Mouse (Mus musculus) heart, embryonic 13.5 days (tissue): ENCODE results near the gene Slk. TPM values are rescaled to one million over a fixed set of nuclear protein-coding genes. Genes with fewer than 3 reads are reported as not detected.

Experiments used
- ATAC-seq: fragments of 200-750 bp; cut with Nextera tagmentation; 2 replicates; pipeline ENCODE4 v1.8.0; 2017; ENCODE audit warnings: moderate TSS enrichment; ENCODE audit not compliant: insufficient number of reproducible peaks, low FRiP score, low TSS enrichment; ENCODE audit errors: extremely low read depth
- H3K27ac ChIP-seq: fragments of 300-500 bp; sonication (generic); replicated peaks from 2 replicates; pipeline ENCODE4 v1.5.1; 2015; ENCODE audit warnings: moderate library complexity, mild to moderate bottlenecking, inconsistent platforms
- H3K27me3 ChIP-seq: fragments of 300-500 bp; sonication (generic); replicated peaks from 2 replicates; pipeline ENCODE4 v1.6.1; 2015; ENCODE audit warnings: mild to moderate bottlenecking, inconsistent platforms
- H3K36me3 ChIP-seq: fragments of 300-500 bp; sonication (generic); 2 replicates; pipeline ENCODE4 v1.6.1; 2015; ENCODE audit warnings: mild to moderate bottlenecking, inconsistent platforms
- H3K4me1 ChIP-seq: fragments of 300-500 bp; sonication (generic); 2 replicates; pipeline ENCODE4 v1.6.1; 2015; ENCODE audit warnings: inconsistent platforms
- H3K4me2 ChIP-seq: fragments of 300-500 bp; sonication (generic); 2 replicates; pipeline ENCODE4 v1.6.1; 2015; ENCODE audit warnings: inconsistent platforms, mild to moderate bottlenecking, moderate library complexity
- H3K4me3 ChIP-seq: fragments of 300-500 bp; sonication (generic); 2 replicates; pipeline ENCODE4 v1.5.1; 2015; ENCODE audit warnings: moderate library complexity, mild to moderate bottlenecking, inconsistent platforms
- H3K9ac ChIP-seq: fragments of 300-500 bp; sonication (generic); 2 replicates; pipeline ENCODE4 v1.6.1; 2015; ENCODE audit warnings: inconsistent platforms, mild to moderate bottlenecking, moderate library complexity
- H3K9me3 ChIP-seq: fragments of 300-500 bp; sonication (generic); 2 replicates; pipeline ENCODE4 v1.6.1; 2016; ENCODE audit warnings: inconsistent platforms
- WGBS: fragments of 180-500 bp; shearing (Covaris S2); methylation state at CpG from one replicate; pipeline ENCODE4 v1.1.7; 2015; ENCODE audit warnings: mixed read lengths; 5-methylcytosine and 5-hydroxymethylcytosine counted together
- polyA plus RNA-seq: library from polyadenylated mRNA; unstranded; fragments of >200 nt; fragmentation: Nextera tagmentation; extraction: Ambion mirVana; gene quantifications from 2 replicates; pipeline ENCODE4 v1.2.1, GENCODE M21; 2015

Gene Slk
- 8.0 and 9.2 TPM in 2 replicates for polyA plus RNA-seq

DNA sequence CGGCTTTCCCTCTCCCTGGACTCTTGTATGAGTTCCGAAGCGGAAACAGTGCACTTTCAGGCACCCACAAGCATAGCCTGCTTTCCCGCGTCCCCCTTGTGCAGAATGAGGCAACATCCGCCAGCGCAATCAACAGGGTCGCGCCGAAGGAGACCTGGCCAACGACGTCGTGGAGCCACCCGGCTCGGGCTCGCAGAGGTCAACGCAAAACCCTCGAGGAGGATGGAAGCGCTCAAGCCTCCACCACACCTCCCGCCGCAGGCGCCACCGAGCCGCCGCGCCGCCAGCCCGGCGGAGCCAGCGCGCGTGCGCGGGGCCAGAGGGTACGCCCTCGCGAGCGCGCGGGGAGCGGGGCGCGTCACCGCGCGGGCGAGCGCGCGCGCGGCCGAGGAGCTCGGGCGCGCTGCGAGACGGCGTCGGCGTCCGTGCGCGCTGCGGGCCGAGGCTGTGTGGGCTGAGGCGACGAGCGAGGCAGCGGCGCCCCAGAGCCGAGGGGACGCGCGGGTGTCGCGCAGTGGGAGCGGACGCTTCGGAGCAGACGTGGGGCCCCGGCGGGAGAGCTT, at the start of gene Slk:
TSS of gene Slk (plus strand) at position 454 of the 563 bp plus-strand sequence.
- peaks cover 40% of the 10 kb centered on the region for H3K4me1 ChIP-seq
- H3K4me3 ChIP-seq, result peak within 1 kb of the TSS; percentile 85
- WGBS, result under 1% methylated on average over 65 of the region's 83 CpGs
- H3K27ac ChIP-seq, result peak within 1 kb of the TSS; percentile 98
- H3K9me3 ChIP-seq, result no peaks in the 10 kb centered on the region
- H3K27me3 ChIP-seq, result no peaks in the 10 kb centered on the region
- peak; percentile 84 for ATAC-seq
- peak within 1 kb of the TSS; percentile 87 for H3K4me2 ChIP-seq
- no peaks in the 10 kb centered on the region for H3K36me3 ChIP-seq
- peak within 1 kb of the TSS; percentile 99 for H3K9ac ChIP-seq

DNA sequence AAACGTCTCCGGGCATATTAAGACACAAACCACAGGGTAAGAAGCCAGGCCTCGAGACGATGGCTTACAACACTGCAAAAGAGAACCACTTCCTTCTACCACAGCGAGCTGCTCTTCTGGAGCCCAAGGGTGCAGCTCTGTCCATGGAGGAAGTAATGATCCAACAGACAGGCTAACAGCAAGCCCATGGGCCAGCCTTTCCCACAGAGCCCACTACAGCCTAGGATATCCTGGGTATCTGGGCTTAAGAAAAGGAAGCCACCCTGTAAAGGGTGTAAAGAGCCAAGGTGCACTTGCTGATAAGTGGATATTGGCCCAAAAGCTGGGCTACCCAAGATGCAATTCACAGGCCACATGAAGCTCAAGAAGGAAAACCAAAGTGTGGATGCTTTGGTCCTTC, 48.2 kb upstream of the Slk start:
- Histone ChIP-seq H3K27ac (no peak overlapping the region), H3K4me2 (no peak overlapping the region), H3K4me3 (no peak overlapping the region), H3K27me3 (no peaks in the 10 kb centered on the region), H3K9me3 (peaks cover 3% of the 10 kb centered on the region; the same call in 1 of the 2 replicates), H3K36me3 (peaks cover 75% of the 10 kb centered on the region), H3K4me1 (peaks cover 32% of the 10 kb centered on the region), H3K9ac (no peak overlapping the region)
- 90% methylated on average over 5 of the region's 5 CpGs for WGBS
- ATAC-seq, result no peak

DNA sequence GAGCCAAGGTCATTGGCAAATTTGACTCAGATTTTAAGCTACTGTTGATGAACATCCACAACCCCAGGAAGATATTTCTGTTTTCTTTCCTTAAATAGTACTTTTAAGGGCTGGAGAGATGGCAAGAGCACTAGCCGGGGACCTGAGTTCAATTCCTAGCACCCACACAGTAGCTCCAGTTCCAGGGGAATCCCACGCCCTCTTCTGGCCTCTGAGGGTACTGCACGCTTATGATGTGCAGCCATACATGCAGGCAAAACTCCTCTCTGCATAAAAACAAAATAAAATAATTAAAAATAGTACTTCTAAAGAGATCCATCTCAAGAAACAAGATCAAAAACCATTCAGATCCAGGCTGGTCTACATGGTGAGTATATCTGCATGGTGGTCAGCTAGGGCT, 47.0 kb upstream of the Slk start:
- no peak overlapping the region for H3K27ac ChIP-seq
- ATAC-seq, result no peak
- WGBS, result 78% methylated on average over 3 of the region's 3 CpGs

DNA sequence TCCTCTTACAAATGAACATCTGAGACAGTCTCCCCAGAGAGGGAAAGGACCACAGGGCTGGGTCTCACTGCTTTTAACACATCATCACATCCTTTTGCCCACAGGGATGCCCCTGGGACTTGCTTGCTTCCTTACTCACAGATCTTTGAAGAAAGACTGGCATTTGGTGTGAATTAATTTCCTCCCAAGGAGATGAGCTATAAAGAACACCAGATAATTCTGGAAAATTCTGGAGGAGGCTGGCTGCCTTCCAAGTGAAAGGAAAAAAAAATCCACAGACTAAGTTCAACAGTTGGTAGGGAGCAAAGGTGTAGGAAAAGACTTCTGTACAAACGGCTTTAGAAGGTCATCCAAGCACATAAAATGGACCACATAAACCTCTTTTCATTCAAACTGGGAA, 45.3 kb upstream of the Slk start:
- no peak overlapping the region for H3K4me2 ChIP-seq
- 59% methylated on average over 1 of the region's 1 CpGs for WGBS
- no peak overlapping the region for H3K27ac ChIP-seq
- no peaks in the 10 kb centered on the region for H3K27me3 ChIP-seq
- peak overlapping the region; percentile 28; the same call in 1 of the 2 replicates for H3K9ac ChIP-seq
- no peak for ATAC-seq
- no peak overlapping the region for H3K4me3 ChIP-seq
- peaks cover 43% of the 10 kb centered on the region for H3K4me1 ChIP-seq
- H3K36me3 ChIP-seq, result peaks cover 50% of the 10 kb centered on the region
- H3K9me3 ChIP-seq, result peaks cover 3% of the 10 kb centered on the region; the same call in 1 of the 2 replicates

More for the DNA sequence above, 47.0 kb upstream of the Slk start:
- Histone ChIP-seq H3K9ac (no peak overlapping the region), H3K4me1 (peaks cover 27% of the 10 kb centered on the region), H3K36me3 (peaks cover 65% of the 10 kb centered on the region), H3K4me2 (no peak overlapping the region), H3K9me3 (peaks cover 3% of the 10 kb centered on the region; the same call in 1 of the 2 replicates), H3K27me3 (no peaks in the 10 kb centered on the region), H3K4me3 (no peak overlapping the region)

DNA sequence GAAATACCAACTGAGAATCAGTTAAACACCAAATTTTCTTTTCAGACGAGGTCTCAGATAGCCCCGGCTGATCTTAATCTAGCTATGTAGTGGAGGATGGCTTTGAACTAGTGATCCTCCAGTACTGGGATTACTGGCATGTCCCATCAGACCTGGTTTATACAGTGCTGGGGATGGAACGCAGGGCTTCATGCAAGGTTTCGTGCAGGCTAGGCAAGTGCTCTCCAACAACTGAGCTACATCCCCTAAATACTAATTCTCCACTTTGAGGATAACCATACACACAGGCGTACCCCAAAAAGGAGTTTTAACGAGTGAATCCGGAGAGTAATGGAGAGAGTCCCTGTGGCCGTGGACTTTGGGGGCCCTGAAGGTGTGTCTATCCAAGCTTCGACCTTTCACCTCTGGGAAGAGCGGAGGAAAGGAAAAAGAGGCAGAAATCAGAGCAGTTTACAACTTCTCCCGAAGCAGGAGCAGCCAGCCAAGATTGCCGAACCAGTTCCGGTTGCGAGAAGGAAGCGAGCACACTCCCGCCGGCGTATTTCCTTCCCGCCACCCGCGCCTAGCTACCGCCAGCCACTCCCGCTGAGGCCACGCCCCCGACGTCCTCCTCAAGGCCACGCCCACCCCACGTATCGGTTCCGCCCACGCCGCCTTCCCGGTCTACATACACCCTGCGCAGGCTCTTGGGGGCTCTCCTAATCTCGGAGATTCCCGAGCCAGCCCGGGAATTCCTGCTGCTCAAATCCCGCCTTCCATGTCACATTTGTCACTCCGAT, 42.8 kb upstream of the Slk start:
- Histone ChIP-seq H3K4me1 (peaks cover 46% of the 10 kb centered on the region), H3K27ac (peak overlapping the region; percentile 94), H3K9me3 (peaks cover 3% of the 10 kb centered on the region; the same call in 1 of the 2 replicates), H3K36me3 (peaks cover 31% of the 10 kb centered on the region), H3K27me3 (no peaks in the 10 kb centered on the region), H3K9ac (peak overlapping the region; percentile 85), H3K4me2 (peak overlapping the region; percentile 80), H3K4me3 (peak overlapping the region; percentile 66)
- ATAC-seq, result peak; percentile 86
- WGBS, result 3% methylated on average over 39 of the region's 39 CpGs

DNA sequence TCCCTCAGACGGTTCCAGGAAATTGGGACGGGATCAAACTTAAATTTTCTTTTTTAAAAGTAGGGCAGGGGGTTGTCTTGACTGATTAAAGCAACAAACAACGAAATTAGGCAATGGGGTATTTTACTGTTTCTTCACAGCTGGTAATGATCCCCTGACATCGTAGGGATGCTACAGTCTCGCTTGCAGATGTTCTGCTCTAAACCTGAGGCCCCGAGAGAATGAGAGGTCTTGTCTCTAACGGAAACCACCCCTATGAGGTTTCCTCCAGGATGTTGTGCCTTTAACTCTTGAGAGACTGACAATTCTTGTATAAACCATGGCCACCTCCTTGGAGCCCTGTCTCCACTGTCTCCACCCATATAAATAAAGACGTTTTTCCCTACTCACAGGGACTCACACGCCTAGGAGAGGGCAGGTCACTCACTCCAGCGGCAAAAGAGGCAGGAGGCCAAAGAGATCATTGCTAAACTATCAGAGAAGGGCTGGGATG, 42.1 kb upstream of the Slk start, which contains the start of gene Stn1:
TSS of gene Stn1 (minus strand) at position 208 of the 493 bp plus-strand sequence.
- 3% methylated on average over 10 of the region's 10 CpGs for WGBS
- H3K9me3 ChIP-seq, result peaks cover 3% of the 10 kb centered on the region; the same call in 1 of the 2 replicates
- peak within 1 kb of the TSS; percentile 94 for H3K27ac ChIP-seq
- peaks cover 26% of the 10 kb centered on the region for H3K36me3 ChIP-seq
- H3K4me1 ChIP-seq, result peaks cover 48% of the 10 kb centered on the region
- ATAC-seq, result no peak
- H3K4me2 ChIP-seq, result peak within 1 kb of the TSS; percentile 80
- no peaks in the 10 kb centered on the region for H3K27me3 ChIP-seq
- H3K9ac ChIP-seq, result peak within 1 kb of the TSS; percentile 85
- peak within 1 kb of the TSS; percentile 66 for H3K4me3 ChIP-seq

DNA sequence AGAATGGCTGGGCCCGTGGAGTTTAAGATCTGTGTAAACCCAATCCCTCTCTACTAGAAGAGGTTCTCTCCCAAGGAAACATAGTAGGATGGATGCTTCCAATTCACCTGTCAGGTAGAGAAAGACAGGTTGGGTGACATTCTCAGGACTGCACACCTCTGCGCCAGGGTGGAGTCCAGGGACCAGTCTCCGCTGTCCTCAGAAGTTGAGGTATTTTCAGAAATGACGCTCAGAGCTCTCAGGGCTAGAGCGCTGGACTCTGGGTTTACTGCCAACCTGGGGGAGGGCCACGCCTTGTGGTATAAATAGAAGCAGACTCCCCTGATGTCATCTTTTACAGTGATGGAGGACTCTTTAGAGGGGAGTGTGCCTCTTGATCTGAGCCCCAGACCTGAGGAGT, 41.6 kb upstream of the Slk start:
- WGBS, result 30% methylated on average over 6 of the region's 6 CpGs
- Histone ChIP-seq H3K4me2 (peak overlapping the region; percentile 80), H3K4me3 (peak overlapping the region; percentile 66), H3K27me3 (no peaks in the 10 kb centered on the region), H3K9ac (peak overlapping the region; percentile 80), H3K4me1 (peaks cover 53% of the 10 kb centered on the region), H3K36me3 (peaks cover 21% of the 10 kb centered on the region), H3K9me3 (no peaks in the 10 kb centered on the region), H3K27ac (peak overlapping the region; percentile 94)
- peak; percentile 19; the same call in 1 of the 2 replicates for ATAC-seq

DNA sequence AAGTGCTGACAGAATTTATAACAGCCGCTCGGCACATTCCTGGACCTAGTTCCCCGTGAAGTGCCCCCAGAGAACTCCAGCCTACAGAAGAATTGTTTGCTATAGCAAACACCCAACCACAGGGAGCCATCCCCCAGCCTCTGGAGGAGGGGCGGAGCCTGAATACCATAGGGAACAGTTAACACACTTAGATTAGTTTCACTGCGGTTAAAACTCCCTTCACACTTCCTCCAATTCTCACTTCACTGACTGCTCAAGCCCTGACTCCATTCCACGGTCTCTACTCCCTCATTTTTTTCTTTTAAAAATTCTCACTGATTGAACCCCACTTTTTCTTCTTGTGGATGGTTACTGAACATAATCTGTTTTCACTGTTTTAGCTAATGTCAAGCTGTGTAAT, 40.7 kb upstream of the Slk start:
- Histone ChIP-seq H3K4me3 (no peak overlapping the region), H3K27ac (peak overlapping the region; percentile 94), H3K27me3 (0 out of 2 replicates have a peak, but pooled peaks cover 2% of the 10 kb centered on the region), H3K36me3 (peaks cover 12% of the 10 kb centered on the region; the same call in 1 of the 2 replicates), H3K9me3 (no peaks in the 10 kb centered on the region), H3K4me1 (peaks cover 56% of the 10 kb centered on the region), H3K4me2 (peak overlapping the region; percentile 80), H3K9ac (peak overlapping the region; percentile 44; the same call in 1 of the 2 replicates)
- no peak for ATAC-seq
- WGBS, result 10% methylated on average over 6 of the region's 6 CpGs

DNA sequence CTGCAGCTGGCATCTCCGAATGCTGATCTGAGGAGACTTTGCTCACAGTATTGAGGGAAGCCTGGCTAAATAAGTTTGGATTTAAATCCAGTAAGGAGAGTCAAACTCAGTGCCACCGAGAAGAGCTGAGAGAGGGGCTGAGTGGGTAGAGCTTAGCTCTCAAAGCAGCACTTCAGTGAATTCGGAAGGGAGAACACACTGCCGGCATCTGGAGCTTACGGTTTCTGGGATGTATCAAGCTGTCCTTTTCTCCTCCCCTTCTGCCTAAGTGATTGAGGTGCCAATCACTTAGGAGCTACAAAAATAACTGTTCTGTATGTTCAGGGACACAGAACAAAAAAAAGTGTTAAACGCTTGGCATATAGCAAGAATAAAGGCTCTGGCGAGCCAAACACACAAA, 37.0 kb upstream of the Slk start:
- 42% methylated on average over 7 of the region's 7 CpGs for WGBS

DNA sequence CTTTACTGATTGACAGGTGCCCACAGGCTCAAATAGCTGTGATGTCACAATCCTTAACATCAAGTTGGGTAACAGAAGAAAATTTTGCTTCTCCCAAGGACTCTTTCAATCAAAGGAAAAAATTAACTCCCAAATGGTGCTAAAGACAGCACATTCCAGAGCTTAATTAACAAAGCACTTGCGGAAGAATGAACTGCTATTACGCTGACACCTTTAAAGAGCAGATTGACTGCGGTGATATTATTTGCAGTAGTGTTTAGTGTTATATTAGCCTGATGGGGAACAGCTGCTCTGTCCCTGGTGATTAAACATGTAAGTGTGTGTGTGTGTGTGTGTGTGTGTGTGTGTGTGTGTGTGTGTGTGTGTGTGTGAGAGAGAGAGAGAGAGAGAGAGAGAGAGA, 34.4 kb upstream of the Slk start:
- H3K36me3 ChIP-seq, result no peaks in the 10 kb centered on the region

More for the DNA sequence above, 37.0 kb upstream of the Slk start:
- Histone ChIP-seq H3K4me2 (peak overlapping the region; percentile 21; the same call in 1 of the 2 replicates), H3K4me3 (no peak overlapping the region), H3K9ac (peak overlapping the region; percentile 33; the same call in 1 of the 2 replicates), H3K36me3 (no peaks in the 10 kb centered on the region), H3K4me1 (peaks cover 34% of the 10 kb centered on the region), H3K27ac (peak overlapping the region; percentile 14; the same call in 1 of the 2 replicates), H3K27me3 (0 out of 2 replicates have a peak, but pooled peaks cover 2% of the 10 kb centered on the region), H3K9me3 (no peaks in the 10 kb centered on the region)
- no peak for ATAC-seq

DNA sequence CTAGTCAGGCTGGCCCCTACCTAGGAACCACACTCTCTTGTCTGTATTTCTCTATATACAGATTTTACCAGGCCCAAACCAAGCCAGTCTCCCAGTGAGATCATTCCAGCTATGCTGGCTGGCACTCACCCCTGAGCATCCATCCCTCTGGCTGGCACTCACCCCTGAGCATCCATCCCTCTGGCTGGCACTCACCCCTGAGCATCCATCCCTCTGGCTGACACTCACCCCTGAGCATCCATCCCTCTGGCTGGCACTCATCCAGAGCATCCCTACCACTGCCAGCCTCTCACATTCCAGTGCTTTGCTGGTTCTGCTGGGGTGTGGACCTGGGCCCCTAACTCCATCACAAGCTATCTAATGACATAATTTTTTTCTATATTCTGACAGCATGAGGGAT, 34.0 kb upstream of the Slk start:
- H3K9ac ChIP-seq, result no peak overlapping the region
- H3K4me1 ChIP-seq, result peaks cover 14% of the 10 kb centered on the region; the same call in 1 of the 2 replicates
- no peak for ATAC-seq
- no peak overlapping the region for H3K4me3 ChIP-seq
- H3K27me3 ChIP-seq, result 0 out of 2 replicates have a peak, but pooled peaks cover 2% of the 10 kb centered on the region
- H3K27ac ChIP-seq, result no peak overlapping the region
- H3K4me2 ChIP-seq, result no peak overlapping the region
- H3K9me3 ChIP-seq, result no peaks in the 10 kb centered on the region
- no peaks in the 10 kb centered on the region for H3K36me3 ChIP-seq

More for the DNA sequence above, 34.4 kb upstream of the Slk start:
- no peak for ATAC-seq
- Histone ChIP-seq H3K9ac (no peak overlapping the region), H3K4me1 (peaks cover 14% of the 10 kb centered on the region; the same call in 1 of the 2 replicates), H3K27ac (no peak overlapping the region), H3K4me2 (no peak overlapping the region), H3K9me3 (no peaks in the 10 kb centered on the region), H3K27me3 (0 out of 2 replicates have a peak, but pooled peaks cover 2% of the 10 kb centered on the region), H3K4me3 (no peak overlapping the region)
- whole genome bisulfite sequencing, result 67% methylated on average over 3 of the region's 3 CpGs
